Mouse (Mus musculus): ENCODE data around the gene Kif1c.

DNA sequence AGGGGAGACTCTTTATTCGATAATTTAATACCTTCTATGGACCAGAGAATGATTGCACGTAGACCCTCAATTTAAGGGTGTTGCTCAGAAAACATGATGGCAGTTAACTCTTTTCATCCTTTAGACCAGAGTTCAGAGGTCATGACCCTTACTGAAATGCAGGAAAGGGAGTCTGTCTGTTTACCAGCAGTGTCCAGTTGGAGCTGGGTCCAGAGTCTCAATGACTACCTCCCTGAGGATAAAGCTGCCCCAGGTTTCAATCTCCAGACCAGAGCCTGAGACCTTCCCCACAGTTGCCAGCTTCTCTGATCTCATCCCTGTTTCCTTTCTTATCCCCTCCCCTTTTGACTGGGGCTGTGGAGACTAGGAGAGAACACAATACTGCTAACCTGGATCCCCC is 21.8 kb upstream of the Kif1c start:
- TF ChIP-seq POLR2A (IDR thresholded peaks at IDR 0.05; ENCODE audit: borderline replicate concordance, control insufficient read depth, low read depth, low read length) (no peak), CTCF (IDR thresholded peaks at IDR 0.05; ENCODE audit: control insufficient read depth, insufficient read depth, low read length) (no peak)
